Mouse (Mus musculus) MEL-GATA-1-ER (cell line): ENCODE results near the gene Oprm1.

Experiments used
- DNase-seq: peaks from one replicate; pipeline ENCODE4 v3.0.0-alpha.2; 2012; ENCODE audit warnings: low read depth; ENCODE audit errors: extremely low read depth

Gene Oprm1

DNA sequence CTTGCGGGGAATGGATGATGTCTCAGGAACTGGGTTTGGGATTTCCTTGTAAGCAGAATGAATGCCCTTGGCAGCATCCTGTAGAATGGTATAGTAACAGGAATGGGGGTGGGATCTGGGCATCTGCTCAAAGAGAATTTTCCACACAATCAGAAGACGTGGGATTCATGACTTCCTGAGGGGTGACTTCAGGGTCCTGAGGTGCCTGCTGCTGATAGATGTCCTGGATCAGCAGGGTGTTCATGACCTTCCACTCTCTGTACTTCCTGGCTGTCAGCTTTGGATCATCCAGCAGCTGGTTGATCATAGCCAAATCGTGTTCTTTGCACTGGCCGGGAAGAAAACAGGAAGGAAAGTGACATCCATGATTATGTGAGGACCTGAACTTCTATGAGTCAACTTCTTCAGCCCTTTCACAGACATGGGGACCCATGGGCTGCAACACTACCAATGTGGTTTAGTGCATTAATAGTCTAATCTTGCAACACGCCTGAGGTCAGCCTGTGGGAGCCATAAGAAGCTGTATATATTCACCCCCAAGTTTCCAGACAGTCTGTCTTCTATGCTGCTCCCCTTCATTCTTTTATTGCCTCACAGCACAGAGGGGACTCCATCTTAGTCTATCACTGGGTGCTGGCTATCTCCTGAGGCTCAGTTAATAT is 132.2 kb downstream of the Oprm1 start:
- DNase-seq = no peak

- DNase-seq = no peak
These were observed 137.5 kb downstream of the Oprm1 start for GRCm38 (mm10) chr10:6895796-6896195.

DNA sequence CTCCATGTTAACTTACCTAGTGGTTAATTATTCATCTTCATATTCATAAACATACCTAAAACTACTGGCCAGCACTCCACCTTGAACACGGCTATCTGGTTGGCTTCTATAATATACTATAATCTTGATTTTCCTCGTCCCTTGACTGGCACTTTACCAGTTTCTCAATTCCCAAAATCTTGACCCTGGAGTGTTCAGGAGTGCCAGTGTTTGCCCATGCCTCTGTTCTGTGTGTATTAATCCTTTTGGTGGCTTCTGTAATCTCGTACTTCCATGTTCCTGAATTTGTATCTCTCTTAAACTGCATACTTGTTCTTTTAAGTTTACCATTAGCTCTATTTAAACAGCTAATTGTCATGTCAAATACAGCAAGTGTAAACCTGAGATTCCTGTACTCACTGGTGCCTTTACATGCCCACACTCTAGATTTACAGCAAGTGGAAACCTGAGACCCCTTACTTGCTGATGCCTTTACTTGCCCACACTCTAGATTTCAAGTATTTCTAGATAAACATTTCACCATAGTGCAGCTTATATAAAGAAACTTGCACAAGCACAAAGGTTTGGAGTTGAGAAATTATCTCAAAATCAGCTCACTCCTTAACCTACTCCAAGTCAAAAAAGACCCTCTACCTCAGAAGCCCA is 138.5 kb downstream of the Oprm1 start:
- no peak for DNase-seq

GRCm38 (mm10) chr10:6900126-6900525 is 141.8 kb downstream of the Oprm1 start:
- DNase-seq = no peak

DNA sequence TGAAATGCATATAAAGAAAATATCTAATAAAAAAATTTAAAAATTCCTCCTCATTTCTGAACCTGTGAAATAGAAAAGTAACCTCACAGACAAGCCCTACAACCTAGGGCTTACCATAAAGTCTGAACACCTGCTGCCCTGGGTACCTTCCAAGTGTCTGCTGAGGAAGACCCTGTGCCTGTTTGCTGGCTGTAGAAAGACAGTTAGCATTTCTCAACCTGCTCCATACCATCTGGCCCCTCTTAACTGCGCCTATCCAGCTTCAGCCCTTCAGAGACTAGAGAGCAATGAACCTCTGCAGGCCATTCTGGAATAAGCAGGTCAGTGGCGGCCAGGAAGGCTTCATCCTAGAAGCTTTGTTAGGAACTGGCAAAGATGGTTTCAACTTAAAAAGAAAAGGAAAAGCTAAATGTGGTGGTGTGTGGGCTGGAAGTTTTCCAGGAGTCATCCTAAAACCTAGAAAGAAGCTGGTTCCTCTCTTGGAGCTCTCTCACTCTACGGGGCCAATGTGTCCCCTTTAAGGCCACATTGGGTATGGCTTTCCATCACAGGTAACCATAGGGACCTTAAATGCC is 143.6 kb downstream of the Oprm1 start:
- no peak for DNase-seq

DNA sequence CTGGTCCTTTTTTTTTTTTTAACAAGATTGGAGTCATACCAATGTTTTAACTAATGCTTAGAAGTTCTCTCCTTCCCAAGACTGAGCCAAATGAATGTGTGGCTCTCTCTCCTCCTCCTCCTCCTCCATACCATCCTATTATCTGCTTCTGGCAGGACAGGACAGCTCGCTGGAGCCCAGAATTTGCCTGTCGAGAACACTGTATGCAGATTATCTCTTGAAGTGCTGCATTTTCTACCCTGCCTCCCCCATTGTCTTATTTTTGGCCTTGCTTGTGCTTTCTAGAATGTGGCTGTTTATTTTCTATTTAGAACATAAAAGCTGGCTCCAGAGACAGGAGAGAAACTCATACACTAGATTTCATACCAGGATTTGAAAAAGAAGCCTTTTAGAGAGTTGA is 151.5 kb downstream of the Oprm1 start:
- no peak for DNase-seq

DNA sequence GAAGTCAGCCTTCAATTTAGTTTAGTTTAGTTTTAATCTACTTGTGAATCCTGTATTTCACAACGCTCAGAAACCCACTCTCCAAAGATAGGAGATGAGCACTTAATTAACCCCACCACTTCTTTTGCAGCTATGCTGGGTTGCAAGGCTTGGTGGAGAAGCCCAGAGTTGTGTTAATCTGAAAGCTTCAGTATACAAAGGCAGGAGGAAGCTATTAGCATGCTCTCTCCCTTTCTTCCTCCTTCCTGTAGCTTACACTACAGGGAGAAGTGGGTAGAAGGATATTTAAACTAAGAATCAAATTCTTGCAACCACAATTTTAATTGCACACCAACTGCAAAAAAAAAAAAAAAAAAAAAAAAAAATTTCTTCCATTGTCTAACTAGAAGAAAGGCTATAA is 157.7 kb downstream of the Oprm1 start:
- no peak for DNase-seq

DNA sequence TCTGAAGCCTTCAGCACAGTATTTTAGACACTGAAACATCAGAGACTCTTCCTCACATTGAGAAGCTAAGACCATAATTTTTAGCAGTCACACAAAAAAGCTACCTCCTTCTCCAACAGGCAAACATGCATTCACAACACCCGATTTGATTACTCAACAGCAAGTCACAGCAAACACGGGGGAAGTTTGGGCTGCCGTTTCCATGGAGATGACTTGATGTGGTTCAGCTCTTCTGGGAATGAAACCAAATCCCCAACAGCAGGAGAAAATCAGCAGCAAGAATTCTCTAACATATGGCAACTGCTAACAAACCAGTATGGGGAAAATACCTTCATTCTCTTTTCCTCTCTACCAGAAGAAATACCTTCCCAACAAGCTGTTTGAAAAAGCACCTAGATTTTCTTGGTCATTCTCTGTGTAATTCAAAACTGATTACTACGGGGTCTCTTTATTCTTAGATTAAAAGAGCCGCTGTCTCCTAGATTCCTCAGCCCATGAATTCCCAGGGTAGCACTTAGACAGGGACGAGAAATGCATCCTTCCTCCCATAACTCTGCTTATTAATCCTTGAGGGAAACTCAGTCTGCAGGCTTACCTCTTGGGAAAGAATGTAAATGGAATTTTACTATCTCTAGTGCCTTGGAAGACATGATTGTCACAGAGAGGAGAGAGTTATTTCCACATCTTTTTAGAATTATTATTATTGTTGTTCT is 158.4 kb downstream of the Oprm1 start:
- DNase-seq = no peak

- DNase-seq = no peak
These were observed 168.4 kb downstream of the Oprm1 start for GRCm38 (mm10) chr10:6926724-6927123.

- DNase-seq = no peak
These were observed 169.4 kb downstream of the Oprm1 start for GRCm38 (mm10) chr10:6927600-6928223.

DNA sequence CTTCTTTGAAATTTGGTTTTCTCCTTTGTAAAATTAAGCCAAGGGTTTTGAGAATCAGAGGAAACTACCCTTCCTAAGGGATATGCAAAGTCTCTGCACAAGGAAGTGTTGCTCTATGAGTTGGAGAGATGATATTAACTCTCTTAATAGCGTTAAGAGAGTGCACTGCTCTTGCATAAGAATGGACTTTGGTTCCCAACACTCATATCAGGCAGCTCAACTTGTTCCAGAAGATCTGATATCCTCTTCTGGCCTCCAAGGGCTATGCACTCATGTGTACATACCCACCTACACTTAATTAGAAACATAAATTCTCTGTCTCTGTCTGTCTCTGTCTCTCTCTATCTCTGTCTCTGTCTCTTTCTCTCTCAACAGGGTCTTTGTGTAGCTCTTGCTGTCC is 170.6 kb downstream of the Oprm1 start:
- no peak for DNase-seq

DNA sequence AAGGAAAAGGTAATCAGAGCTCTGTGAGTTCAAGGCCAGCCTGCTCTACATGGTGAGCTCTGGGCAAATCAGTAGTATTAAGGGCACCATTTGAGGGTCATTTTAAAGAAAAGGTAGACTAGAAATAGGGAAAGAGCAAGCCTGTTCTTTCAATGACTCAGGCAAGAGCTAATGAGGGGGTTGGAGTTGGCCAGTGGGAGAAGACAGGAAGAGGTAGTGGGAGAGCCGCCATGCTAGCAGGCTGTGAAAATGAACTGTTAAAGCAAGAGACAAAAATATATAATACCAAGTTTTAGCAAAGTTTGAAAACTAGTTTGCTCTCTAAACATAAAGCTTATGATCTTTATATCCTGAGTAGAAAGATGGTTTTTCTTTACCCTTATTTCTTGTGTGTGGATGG is 172.1 kb downstream of the Oprm1 start:
- no peak for DNase-seq

DNA sequence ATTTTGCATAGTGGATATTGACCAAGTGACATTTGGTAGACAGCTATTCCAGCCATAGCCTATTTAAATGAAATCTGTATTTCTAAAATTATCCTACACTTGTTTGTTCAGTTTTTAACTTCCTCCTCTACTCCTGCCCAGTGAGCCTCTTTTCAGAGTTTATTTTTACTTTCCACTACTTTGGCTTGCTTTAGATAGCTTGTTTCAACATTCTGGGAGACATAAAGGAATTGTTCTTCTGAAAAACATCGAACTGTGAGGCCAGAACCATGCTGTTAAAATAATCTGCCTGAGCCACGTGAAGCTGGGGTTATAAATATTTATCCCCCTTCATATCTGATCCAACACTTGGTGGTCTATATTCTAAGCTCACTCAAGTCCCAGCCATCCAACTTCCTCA is 172.6 kb downstream of the Oprm1 start:
- DNase-seq = no peak

DNA sequence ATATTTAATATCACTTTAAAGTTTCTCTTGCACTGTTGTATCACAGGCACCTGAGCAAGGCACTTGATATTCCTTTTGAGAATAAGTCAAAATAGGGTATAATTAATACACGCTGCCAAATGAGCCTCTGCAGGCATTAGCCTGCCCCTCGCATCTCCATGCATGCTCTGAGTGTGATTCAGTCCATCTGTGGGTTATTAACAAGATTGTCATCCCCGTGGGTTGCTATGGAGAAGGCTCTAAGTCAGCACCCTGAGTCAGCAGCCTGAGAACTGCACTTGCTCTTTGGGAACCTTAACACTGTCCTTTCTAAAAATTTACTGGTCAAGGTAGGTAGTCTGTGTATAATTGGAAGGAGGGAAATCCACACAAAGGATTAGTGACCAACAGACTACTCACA is 176.5 kb downstream of the Oprm1 start:
- no peak for DNase-seq

DNA sequence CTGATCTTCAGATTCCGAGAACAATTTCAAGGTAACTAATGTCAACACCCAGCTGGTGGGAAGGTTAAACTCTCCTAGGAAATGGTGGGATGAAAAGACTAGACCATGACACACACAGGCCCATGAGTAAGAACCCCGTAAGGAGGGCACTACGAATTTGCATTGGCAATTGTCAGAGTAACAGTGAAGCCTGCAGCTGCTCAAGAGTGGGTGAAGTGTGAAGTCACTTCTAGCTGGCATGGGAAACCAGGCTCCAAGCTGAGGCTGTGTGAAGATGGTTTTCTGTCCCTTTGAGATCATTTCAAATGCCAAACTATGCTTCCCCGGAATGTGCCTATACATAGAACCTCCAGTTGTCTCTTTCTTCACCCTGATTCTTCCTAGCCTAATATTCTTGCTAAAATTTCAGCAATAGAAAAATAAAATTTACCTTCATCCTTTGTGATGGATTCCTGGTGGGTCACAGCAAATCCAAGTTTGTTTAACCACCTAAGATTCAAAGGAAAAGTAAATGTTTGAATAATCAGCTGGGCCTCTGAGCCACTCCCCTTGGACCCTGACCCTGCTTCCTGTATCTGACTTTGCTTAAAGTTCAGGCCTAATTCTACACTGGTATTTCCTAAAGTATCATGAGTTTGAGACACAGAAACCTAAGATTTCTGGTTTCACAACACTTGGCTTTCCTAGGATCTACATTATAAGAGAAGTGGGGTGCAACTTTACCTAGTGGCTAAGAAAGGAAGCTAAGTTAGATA is 178.5 kb downstream of the Oprm1 start:
- DNase-seq = no peak

DNA sequence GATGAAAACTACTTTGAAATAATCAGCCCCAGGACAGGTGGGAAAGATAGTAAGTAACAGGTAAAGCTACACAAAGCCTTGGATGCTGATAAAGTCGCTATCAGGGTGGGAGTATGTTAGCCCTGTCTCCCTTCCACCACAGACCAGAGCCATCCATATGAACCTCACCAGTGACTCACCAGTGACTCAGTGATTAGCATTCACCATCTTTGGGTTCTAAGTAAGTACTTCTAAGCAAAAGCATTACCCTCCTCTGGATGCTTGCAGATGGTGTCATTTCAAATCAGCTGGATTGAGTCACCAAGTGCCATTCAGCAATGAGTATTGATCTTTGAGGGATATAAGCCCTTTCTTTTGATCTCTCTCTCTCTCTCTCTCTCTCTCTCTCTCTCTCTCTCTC is 194.8 kb downstream of the Oprm1 start:
- DNase-seq = no peak

GRCm38 (mm10) chr10:6954533-6954932 is 196.2 kb downstream of the Oprm1 start:
- no peak for DNase-seq

DNA sequence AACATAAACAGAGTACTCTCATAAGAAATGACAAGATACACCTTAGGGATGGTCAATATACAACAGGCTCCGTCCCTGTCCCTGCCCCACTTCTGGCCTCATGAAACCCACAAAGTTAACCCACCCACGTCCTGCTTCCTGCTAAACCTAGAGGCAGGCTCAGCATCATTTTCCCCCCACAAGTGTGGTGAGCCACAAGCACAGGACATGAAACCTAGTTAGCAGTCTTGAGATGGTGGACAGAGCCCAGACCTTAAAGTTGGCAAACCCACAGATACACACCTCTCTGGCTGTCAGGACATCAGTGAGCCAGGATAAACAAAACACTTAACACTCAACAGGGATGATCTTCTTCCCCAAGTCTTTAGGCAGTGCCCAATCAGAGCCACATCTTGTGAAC is 198.1 kb downstream of the Oprm1 start:
- DNase-seq = no peak

GRCm38 (mm10) chr10:6958791-6959190 is 200.5 kb downstream of the Oprm1 start:
- no peak for DNase-seq

DNA sequence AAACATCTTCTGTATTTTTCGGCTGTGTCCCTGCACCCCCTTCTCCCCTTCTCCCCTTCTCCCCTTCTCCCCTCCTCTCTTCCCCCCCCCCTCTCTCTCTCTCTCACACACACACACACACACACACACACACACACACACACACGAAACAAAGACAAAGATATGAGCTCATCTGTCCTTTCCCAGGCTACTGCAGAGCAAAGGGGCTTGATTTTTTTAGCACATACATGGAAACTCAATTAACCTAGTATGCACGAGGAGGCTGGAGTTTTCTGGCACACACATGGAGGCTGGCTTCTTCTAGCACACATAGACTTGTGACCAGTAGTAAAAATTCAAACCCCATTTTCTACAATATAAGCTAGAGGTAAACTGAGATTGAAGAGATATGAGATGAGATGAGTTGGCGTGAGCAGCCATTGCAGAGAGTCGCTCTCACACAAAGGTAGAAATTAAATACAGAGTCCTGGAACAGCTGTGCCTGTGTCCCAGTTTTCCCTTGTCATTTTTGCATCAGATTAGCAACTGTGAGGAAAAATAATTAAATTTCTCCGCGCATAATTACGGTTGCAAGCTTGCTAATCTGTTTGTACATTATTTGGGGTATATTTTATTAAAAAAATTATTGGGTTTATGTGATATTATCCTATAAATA is 209.4 kb downstream of the Oprm1 start:
- no peak for DNase-seq

DNA sequence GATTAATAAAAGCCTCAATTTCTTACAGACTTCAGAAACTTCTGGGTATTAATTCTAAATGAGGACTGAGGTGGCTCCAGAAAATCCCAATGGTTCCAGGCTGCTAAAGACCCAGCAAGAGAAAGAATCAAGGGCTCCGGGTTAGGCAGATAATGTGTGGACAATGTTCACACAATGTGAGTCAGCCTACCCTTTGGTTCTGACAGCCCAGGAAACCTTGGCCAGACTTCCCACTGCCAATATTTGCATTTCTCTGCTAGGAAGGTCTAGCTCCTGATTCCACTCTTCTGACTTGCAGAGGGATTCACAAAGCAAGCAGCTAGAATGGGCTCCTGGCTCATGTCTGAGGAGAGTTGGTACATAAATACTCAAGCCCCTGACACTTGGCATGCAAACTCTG is 210.0 kb downstream of the Oprm1 start:
- DNase-seq = no peak
